15 mouse cellular contexts compared by ENCODE assay signal in genomic region chr6:142558076-142558475, GRCm38 (mm10). TPM values are rescaled to one million over a fixed set of nuclear protein-coding genes. Genes with fewer than 3 reads are reported as not detected.
A peak's percentile ranks its signal among the peaks of the same experiment; 100 is the strongest.
DNase-seq lines count a peak whose midpoint lies in the region; ATAC-seq and TF ChIP-seq lines count a peak whose summit lies in the region.
"Had no signal": no experiment of that assay in that cellular context is flagged by ENCODE, and none has a peak within 500 bp of the region (broad histone marks: within the 10 kb centered on the region; RNA-seq: fewer than 3 reads in every experiment).

No protein-coding gene starts in this region.

- no peak overlapping the region for H3K9ac ChIP-seq in forebrain, postnatal 0 days
- no peak overlapping the region for H3K9ac ChIP-seq in forebrain, embryonic 13.5 days
- H3K9ac ChIP-seq in stomach, postnatal 0 days (ENCODE audit: low read length), result no peak overlapping the region
- H3K9ac ChIP-seq: embryonic facial prominence, embryonic 12.5 days; forebrain, embryonic 12.5 days; hindbrain, embryonic 15.5 days; limb, embryonic 15.5 days had no signal

- H3K9me3 ChIP-seq in forebrain, postnatal 0 days (ENCODE audit: low read length), result no peaks in the 10 kb centered on the region
- no peaks in the 10 kb centered on the region for H3K9me3 ChIP-seq in forebrain, embryonic 13.5 days (replicated peaks)
- no peaks in the 10 kb centered on the region for H3K9me3 ChIP-seq in stomach, postnatal 0 days (ENCODE audit: control insufficient read depth, low read length)
- H3K9me3 ChIP-seq: embryonic facial prominence, embryonic 12.5 days; forebrain, embryonic 12.5 days; hindbrain, embryonic 15.5 days; limb, embryonic 15.5 days; megakaryocyte, embryonic 14.5 days had no signal

- no peaks in the 10 kb centered on the region for H3K4me1 ChIP-seq in forebrain, postnatal 0 days (ENCODE audit: insufficient read depth)
- no peaks in the 10 kb centered on the region for H3K4me1 ChIP-seq in forebrain, embryonic 13.5 days
- no peaks in the 10 kb centered on the region for H3K4me1 ChIP-seq in stomach, postnatal 0 days (replicated peaks; ENCODE audit: control insufficient read depth, insufficient read depth)
- H3K4me1 ChIP-seq: embryonic facial prominence, embryonic 12.5 days; forebrain, embryonic 12.5 days; hindbrain, embryonic 15.5 days; limb, embryonic 15.5 days had no signal

- no peaks in the 10 kb centered on the region for H3K36me3 ChIP-seq in forebrain, postnatal 0 days (ENCODE audit: insufficient read depth)
- no peaks in the 10 kb centered on the region for H3K36me3 ChIP-seq in forebrain, embryonic 13.5 days (ENCODE audit: poor library complexity, severe bottlenecking)
- H3K36me3 ChIP-seq in stomach, postnatal 0 days (ENCODE audit: control insufficient read depth, insufficient read depth, low read length), result no peaks in the 10 kb centered on the region
- H3K36me3 ChIP-seq: embryonic facial prominence, embryonic 12.5 days; forebrain, embryonic 12.5 days; hindbrain, embryonic 15.5 days; limb, embryonic 15.5 days had no signal

- intact Hi-C loops in left cerebral cortex, postnatal 4 days (cut with DNase I), result no loop called here

- TF ChIP-seq CTCF in forebrain, postnatal 0 days (IDR thresholded peaks at IDR 0.05; ENCODE audit: low read depth), result peak; percentile 59
- peak; percentile 63 for TF ChIP-seq CTCF in stomach, postnatal 0 days (IDR thresholded peaks at IDR 0.05; ENCODE audit: low read depth)

- no peak overlapping the region for H3K27ac ChIP-seq in forebrain, postnatal 0 days (ENCODE audit: low read depth, low read length)
- no peak overlapping the region for H3K27ac ChIP-seq in forebrain, embryonic 13.5 days
- H3K27ac ChIP-seq in stomach, postnatal 0 days (replicated peaks), result no peak overlapping the region
- H3K27ac ChIP-seq: embryonic facial prominence, embryonic 12.5 days; forebrain, embryonic 12.5 days; hindbrain, embryonic 15.5 days; limb, embryonic 15.5 days had no signal

- H3K4me3 ChIP-seq in forebrain, postnatal 0 days (ENCODE audit: low read depth, low read length), result no peak overlapping the region
- H3K4me3 ChIP-seq in forebrain, embryonic 13.5 days, result no peak overlapping the region
- H3K4me3 ChIP-seq in stomach, postnatal 0 days (ENCODE audit: low read depth, low read length), result no peak overlapping the region
- H3K4me3 ChIP-seq: embryonic facial prominence, embryonic 12.5 days; forebrain, embryonic 12.5 days; hindbrain, embryonic 15.5 days; limb, embryonic 15.5 days; megakaryocyte, embryonic 14.5 days had no signal

- 78% methylated on average over 10 of the region's 10 CpGs for WGBS in forebrain, postnatal 0 days
- 84% methylated on average over 10 of the region's 10 CpGs for WGBS in forebrain, embryonic 13.5 days
- 78% methylated on average over 10 of the region's 10 CpGs for WGBS in stomach, postnatal 0 days

- no peaks in the 10 kb centered on the region for H3K27me3 ChIP-seq in forebrain, postnatal 0 days (ENCODE audit: insufficient read depth, low read length)
- H3K27me3 ChIP-seq in forebrain, embryonic 13.5 days, result no peaks in the 10 kb centered on the region
- no peaks in the 10 kb centered on the region for H3K27me3 ChIP-seq in stomach, postnatal 0 days (ENCODE audit: control insufficient read depth, insufficient read depth, low read length)
- H3K27me3 ChIP-seq: embryonic facial prominence, embryonic 12.5 days; hindbrain, embryonic 15.5 days; limb, embryonic 15.5 days; megakaryocyte, embryonic 14.5 days had no signal

- no peak overlapping the region for H3K4me2 ChIP-seq in forebrain, postnatal 0 days (ENCODE audit: low read depth)
- H3K4me2 ChIP-seq in forebrain, embryonic 13.5 days, result no peak overlapping the region
- no peak overlapping the region for H3K4me2 ChIP-seq in stomach, postnatal 0 days (replicated peaks; ENCODE audit: low read depth)
- H3K4me2 ChIP-seq: embryonic facial prominence, embryonic 12.5 days; forebrain, embryonic 12.5 days; hindbrain, embryonic 15.5 days; limb, embryonic 15.5 days had no signal

- no peak for DNase-seq in forebrain, postnatal 0 days
- DNase-seq in left cerebral cortex, adult 18-20 months (ENCODE audit: low spot score in 2 of 2), result peak; percentile 3 to 5
- DNase-seq in left cerebral cortex, postnatal 4 days, result no peak
- peak; percentile 45 for DNase-seq in retina, embryonic 14.5 days (ENCODE audit: low spot score)
- no peak for DNase-seq in retina, postnatal 1 day
- DNase-seq in stomach, postnatal 0 days (ENCODE audit: low spot score), result no peak
- no peak for DNase-seq in B cell, adult 2 months
- DNase-seq: adrenal gland, postnatal 14 days; gastrocnemius, postnatal 36 days had no signal

- TF ChIP-seq EP300 in stomach, postnatal 0 days (optimal IDR thresholded peaks at IDR 0.05), result no peak

- no peak for ATAC-seq in forebrain, postnatal 0 days
- ATAC-seq in forebrain, embryonic 13.5 days, result no peak
- no peak for ATAC-seq in stomach, postnatal 0 days (ENCODE audit: low FRiP score, low TSS enrichment)

RNA-seq across cellular contexts. Expression of gene Kcnj8, which starts 13.3 kb away (rescaled TPM):
- 8.8 and 10.0 TPM in 2 replicates for total RNA-seq in forebrain, postnatal 0 days (2014; rRNA removed)
- 8.2 and 8.9 TPM in 2 replicates for polyA plus RNA-seq in forebrain, postnatal 0 days (2015; fragmentation: Nextera tagmentation; extraction: Ambion mirVana)
- 8.1 and 8.8 TPM in 2 replicates for polyA plus RNA-seq in forebrain, embryonic 13.5 days (2015; fragmentation: Nextera tagmentation; extraction: Ambion mirVana)
- total RNA-seq in left cerebral cortex, adult 18-20 months (2021), result 1 to 10 TPM; 2.3 to 2.5 TPM
- total RNA-seq in left cerebral cortex, postnatal 4 days (2021), result 1 to 10 TPM; 4.2 to 4.4 TPM
- 44.6 and 45.4 TPM in 2 replicates for polyA plus RNA-seq in stomach, postnatal 0 days (2015; fragmentation: Nextera tagmentation; extraction: Ambion mirVana)

RNA-seq across cellular contexts. Expression of gene Ldhb, which starts 50.3 kb away (rescaled TPM):
- 158 and 164 TPM in 2 replicates for total RNA-seq in forebrain, postnatal 0 days (2014; rRNA removed)
- polyA plus RNA-seq in forebrain, postnatal 0 days (2015; fragmentation: Nextera tagmentation; extraction: Ambion mirVana), result 426 and 454 TPM in 2 replicates
- polyA plus RNA-seq in forebrain, embryonic 13.5 days (2015; fragmentation: Nextera tagmentation; extraction: Ambion mirVana), result 493 and 531 TPM in 2 replicates
- total RNA-seq in left cerebral cortex, adult 18-20 months (2021), result 100 to 1,000 TPM; 874 to 889 TPM
- 100 to 1,000 TPM; 205 to 218 TPM for total RNA-seq in left cerebral cortex, postnatal 4 days (2021)
- 151 and 174 TPM in 2 replicates for polyA plus RNA-seq in stomach, postnatal 0 days (2015; fragmentation: Nextera tagmentation; extraction: Ambion mirVana)

Comparison
In these comparisons a context has a peak if more than half of its experiments do, and no peak if none do; other contexts are left out.
1. DNase-seq: peak in left cerebral cortex, adult 18-20 months (2 of 2) and retina, embryonic 14.5 days (single experiment); none in forebrain, postnatal 0 days (single experiment), left cerebral cortex, postnatal 4 days (single experiment), retina, postnatal 1 day (single experiment), stomach, postnatal 0 days (single experiment) and B cell, adult 2 months (0 of 2).